Mouse (Mus musculus) hindbrain, embryonic 11.5 days (tissue): ENCODE data around the gene Camk2g. TPM values are rescaled to one million over a fixed set of nuclear protein-coding genes. Genes with fewer than 3 reads are reported as not detected.
"Not testable (repeated sequence)": the region's sequence is repeated elsewhere in the genome, so short reads cannot be mapped to it uniquely, and the experiment has no call there.

Source experiments
- ATAC-seq: fragments of 200-750 bp; cut with Nextera tagmentation; 2 replicates; pipeline ENCODE4 v1.8.0; 2017; ENCODE audit warnings: mild to moderate bottlenecking, moderate TSS enrichment, moderate library complexity; ENCODE audit not compliant: low FRiP score
- DNase-seq: peaks from one replicate; pipeline ENCODE4 v3.0.0-alpha.2; 2015; ENCODE audit warnings: low spot score
- H3K27ac ChIP-seq: fragments of 300-500 bp; sonication (generic); 2 replicates; pipeline ENCODE4 v1.5.1; 2014; ENCODE audit warnings: mild to moderate bottlenecking, low read depth, low read length
- H3K27me3 ChIP-seq: fragments of 300-500 bp; sonication (generic); 2 replicates; pipeline ENCODE4 v1.6.1; 2014; ENCODE audit warnings: mild to moderate bottlenecking, low read length, moderate library complexity, mixed read lengths; ENCODE audit not compliant: control insufficient read depth, insufficient read depth
- H3K36me3 ChIP-seq: fragments of 300-500 bp; sonication (generic); 2 replicates; pipeline ENCODE4 v1.6.1; 2014; ENCODE audit warnings: mild to moderate bottlenecking, low read length, moderate library complexity, mixed read lengths; ENCODE audit not compliant: control insufficient read depth, insufficient read depth
- H3K4me1 ChIP-seq: fragments of 300-500 bp; sonication (generic); replicated peaks from 2 replicates; pipeline ENCODE4 v1.6.1; 2014; ENCODE audit warnings: low read length, mixed read lengths; ENCODE audit not compliant: control insufficient read depth, insufficient read depth
- H3K4me2 ChIP-seq: fragments of 300-500 bp; sonication (generic); replicated peaks from 2 replicates; pipeline ENCODE4 v1.6.1; 2014; ENCODE audit warnings: mild to moderate bottlenecking, low read depth, low read length
- H3K4me3 ChIP-seq: fragments of 300-500 bp; sonication (generic); 2 replicates; pipeline ENCODE4 v1.5.1; 2014; ENCODE audit warnings: low read depth, low read length
- H3K9ac ChIP-seq: fragments of 300-500 bp; sonication (generic); 2 replicates; pipeline ENCODE4 v1.6.1; 2014; ENCODE audit warnings: low read depth, low read length
- H3K9me3 ChIP-seq: fragments of 300-500 bp; sonication (generic); 2 replicates; pipeline ENCODE4 v1.6.1; 2016; ENCODE audit warnings: low read length; ENCODE audit not compliant: control insufficient read depth
- WGBS: fragments of 180-500 bp; shearing (Covaris S2); extraction: QIAGEN DNeasy Blood & Tissue Kit; methylation state at CpG from one replicate; pipeline ENCODE4 v1.1.7; 2014; 5-methylcytosine and 5-hydroxymethylcytosine counted together
- polyA plus RNA-seq: library from polyadenylated mRNA; unstranded; fragments of >200 nt; fragmentation: Nextera tagmentation; extraction: Ambion mirVana; gene quantifications from 2 replicates; pipeline ENCODE4 v1.2.1, GENCODE M21; 2014

Gene Camk2g
- polyA plus RNA-seq, 1 experiment from 2014 or later: 44.2 TPM

DNA sequence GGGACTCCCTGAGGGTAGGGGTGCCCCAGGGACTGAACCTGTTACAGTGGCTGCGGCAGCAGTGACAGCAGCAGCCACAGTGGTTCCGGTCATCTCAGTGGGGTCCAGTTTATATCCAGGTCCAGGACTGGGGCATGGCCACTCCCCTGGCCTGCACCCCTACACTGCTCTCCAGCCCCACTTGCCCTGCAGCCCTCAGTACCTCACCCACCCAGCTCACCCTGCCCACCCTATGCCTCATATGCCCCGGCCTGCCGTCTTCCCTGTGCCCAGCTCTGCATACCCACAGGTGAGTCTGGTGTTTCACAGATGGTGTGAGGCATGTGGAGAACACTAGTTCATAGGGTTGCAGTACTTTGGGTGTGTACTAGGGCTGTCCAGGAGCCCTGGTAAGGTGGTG lies 72.5 kb downstream of the Camk2g start:
- ATAC-seq: no peak
- no peak for DNase-seq
- 85% methylated on average over 4 of the region's 4 CpGs for WGBS
- Histone ChIP-seq H3K9ac (no peak overlapping the region), H3K27me3 (no peaks in the 10 kb centered on the region), H3K4me3 (no peak overlapping the region), H3K9me3 (no peaks in the 10 kb centered on the region), H3K4me2 (no peak overlapping the region), H3K36me3 (peaks cover 19% of the 10 kb centered on the region), H3K4me1 (no peaks in the 10 kb centered on the region), H3K27ac (no peak overlapping the region)

GRCm38 (mm10) chr14:20719767-20720166 lies 74.1 kb downstream of the Camk2g start:
- H3K9me3 ChIP-seq: no peaks in the 10 kb centered on the region
- DNase-seq (no peak), ATAC-seq (no peak)
- no peak overlapping the region for H3K4me2 ChIP-seq
- H3K4me3 ChIP-seq: no peak overlapping the region
- H3K4me1 ChIP-seq: no peaks in the 10 kb centered on the region
- H3K27ac ChIP-seq: no peak overlapping the region
- H3K9ac ChIP-seq: no peak overlapping the region
- WGBS: 94% methylated on average over 12 of the region's 12 CpGs
- H3K36me3 ChIP-seq: peaks cover 18% of the 10 kb centered on the region
- no peaks in the 10 kb centered on the region for H3K27me3 ChIP-seq

DNA sequence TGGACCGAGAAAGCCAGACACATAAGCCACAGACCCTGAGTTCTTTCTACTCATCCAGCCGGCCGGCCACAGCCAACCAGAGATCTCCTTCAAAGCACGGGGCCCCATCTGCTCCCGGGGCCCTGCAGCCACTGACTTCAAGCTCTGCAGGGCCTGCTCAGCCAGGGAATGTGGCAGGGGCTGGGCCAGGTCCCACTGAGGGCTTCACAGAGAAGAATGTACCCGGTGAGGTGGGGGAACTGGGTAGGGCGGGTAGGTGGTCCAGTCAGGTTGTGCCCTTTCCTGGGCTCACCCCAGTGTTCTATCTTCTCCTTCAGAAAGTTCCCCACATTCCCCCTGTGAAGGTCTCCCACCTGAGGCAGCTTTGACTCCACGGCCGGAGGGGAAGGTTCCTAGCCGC lies 75.4 kb downstream of the Camk2g start:
- no peaks in the 10 kb centered on the region for H3K4me1 ChIP-seq
- H3K27ac ChIP-seq: no peak overlapping the region
- H3K4me2 ChIP-seq: no peak overlapping the region
- no peaks in the 10 kb centered on the region for H3K27me3 ChIP-seq
- H3K36me3 ChIP-seq: peaks cover 25% of the 10 kb centered on the region
- ATAC-seq (no peak), DNase-seq (no peak)
- 92% methylated on average over 10 of the region's 10 CpGs for WGBS
- no peaks in the 10 kb centered on the region for H3K9me3 ChIP-seq
- no peak overlapping the region for H3K9ac ChIP-seq
- H3K4me3 ChIP-seq: no peak overlapping the region

GRCm38 (mm10) chr14:20713832-20714231 lies 80.1 kb downstream of the Camk2g start:
- 82% methylated on average over 11 of the region's 11 CpGs for WGBS
- peaks cover 30% of the 10 kb centered on the region for H3K36me3 ChIP-seq

DNA sequence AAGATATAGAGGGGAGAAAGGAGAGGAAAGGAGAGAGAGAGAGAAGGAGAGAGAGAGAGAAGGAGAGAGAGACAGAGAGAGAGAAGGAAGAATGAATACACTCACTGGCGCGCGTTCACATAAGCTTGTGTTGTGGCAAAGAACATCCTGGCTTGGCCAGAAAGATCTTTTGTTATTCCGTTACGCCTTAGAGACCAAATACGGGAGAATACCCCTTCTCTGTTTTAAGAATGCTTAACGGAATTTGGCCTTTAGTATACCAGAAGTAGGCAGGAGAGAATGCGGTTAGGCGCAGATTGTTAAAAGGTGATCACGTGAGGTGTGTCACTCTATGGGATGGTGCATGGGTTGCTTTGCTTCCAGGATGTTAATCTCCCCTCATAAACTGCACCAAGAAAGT lies 85.6 kb downstream of the Camk2g start:
- H3K36me3 ChIP-seq: peaks cover 6% of the 10 kb centered on the region; the same call in 1 of the 2 replicates
- 14% methylated on average over 10 of the region's 10 CpGs for WGBS
- peak overlapping the region; percentile 96 for H3K9ac ChIP-seq
- H3K9me3 ChIP-seq: no peaks in the 10 kb centered on the region
- peak overlapping the region; percentile 99 for H3K4me3 ChIP-seq
- peaks cover 4% of the 10 kb centered on the region for H3K4me1 ChIP-seq
- peak overlapping the region; percentile 79 for H3K4me2 ChIP-seq
- no peak overlapping the region; the same call in 1 of the 2 replicates for H3K27ac ChIP-seq
- DNase-seq: no peak
- ATAC-seq: no peak
- no peaks in the 10 kb centered on the region for H3K27me3 ChIP-seq

More at GRCm38 (mm10) chr14:20713832-20714231, 80.1 kb downstream of the Camk2g start:
- no peaks in the 10 kb centered on the region for H3K27me3 ChIP-seq
- peaks cover 1% of the 10 kb centered on the region for H3K4me1 ChIP-seq
- H3K27ac ChIP-seq: no peak overlapping the region
- H3K9ac ChIP-seq: no peak overlapping the region
- H3K9me3 ChIP-seq: no peaks in the 10 kb centered on the region
- DNase-seq (no peak), ATAC-seq (no peak)
- H3K4me3 ChIP-seq: no peak overlapping the region
- H3K4me2 ChIP-seq: no peak overlapping the region

DNA sequence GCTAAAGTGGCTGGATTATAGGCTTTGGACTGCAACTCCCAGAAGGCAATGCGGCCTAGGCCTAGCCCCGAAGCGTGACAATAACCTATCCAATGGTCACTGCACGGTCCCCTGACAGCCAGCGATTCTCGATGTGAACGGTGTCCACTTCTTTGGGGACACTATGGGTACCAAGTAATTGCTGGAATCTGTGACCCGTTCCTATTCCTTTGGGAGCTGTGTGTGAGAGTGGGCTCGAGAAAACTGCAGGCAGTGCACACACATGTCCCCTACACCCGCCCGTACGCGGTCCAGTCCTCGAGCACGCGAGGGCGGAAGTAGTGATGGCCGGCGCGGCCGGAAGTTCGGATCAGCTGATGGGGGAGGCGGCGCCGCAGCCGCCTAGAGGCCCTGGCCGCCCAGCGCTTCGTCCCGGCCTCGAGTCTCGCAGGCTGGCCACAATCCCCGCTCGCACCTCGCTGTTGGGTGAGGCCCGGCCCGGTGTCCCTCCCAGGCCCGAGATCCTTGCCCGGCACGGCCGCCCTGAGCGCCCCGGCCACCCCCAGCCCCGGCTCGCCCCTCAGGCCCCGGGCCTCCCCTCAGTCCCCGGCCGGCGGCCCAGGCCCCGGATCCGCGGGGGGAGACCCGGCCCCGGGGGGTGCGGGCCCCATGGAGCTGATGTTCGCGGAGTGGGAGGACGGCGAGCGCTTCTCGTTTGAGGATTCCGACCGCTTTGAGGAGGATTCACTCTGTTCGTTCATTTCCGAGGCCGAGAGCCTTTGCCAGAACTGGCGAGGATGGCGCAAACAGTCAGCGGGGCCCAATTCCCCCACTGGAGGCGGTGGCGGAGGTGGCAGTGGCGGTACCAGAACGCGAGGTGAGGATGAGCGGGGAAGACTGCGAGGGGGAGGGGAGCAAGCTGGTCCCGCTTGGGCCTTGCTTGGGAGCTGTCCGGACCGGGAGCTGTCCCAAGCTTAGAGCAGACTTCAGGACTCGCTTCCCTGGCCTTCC lies 86.4 kb downstream of the Camk2g start, which contains the start of gene Zswim8:
Zswim8 (plus strand) TSS at position 352 of the 990 bp plus-strand sequence.
- H3K9ac ChIP-seq: peak within 1 kb of the TSS; percentile 96
- peak; percentile 93 for DNase-seq
- H3K4me2 ChIP-seq: peak within 1 kb of the TSS; percentile 79
- peak within 1 kb of the TSS; percentile 99 for H3K4me3 ChIP-seq
- H3K36me3 ChIP-seq: 0 out of 2 replicates have a peak, but pooled peaks cover 2% of the 10 kb centered on the region
- ATAC-seq: peak; percentile 95
- no peaks in the 10 kb centered on the region for H3K27me3 ChIP-seq
- peaks cover 4% of the 10 kb centered on the region for H3K4me1 ChIP-seq
- H3K9me3 ChIP-seq: no peaks in the 10 kb centered on the region
- WGBS: under 1% methylated on average over 76 of the region's 80 CpGs
- H3K27ac ChIP-seq: peak within 1 kb of the TSS; percentile 82

- WGBS: 11% methylated on average over 8 of the region's 8 CpGs
- H3K4me1 ChIP-seq, DNase-seq, H3K9me3 ChIP-seq, H3K36me3 ChIP-seq, ATAC-seq, H3K27me3 ChIP-seq: not testable (repeated sequence)
- Histone ChIP-seq H3K4me2 (peak overlapping the region; percentile 56), H3K27ac (peak overlapping the region; percentile 77), H3K4me3 (peak overlapping the region; percentile 71), H3K9ac (peak overlapping the region; percentile 88)
Measured at GRCm38 (mm10) chr14:20703461-20703860, 90.4 kb downstream of the Camk2g start.

GRCm38 (mm10) chr14:20702741-20703381 lies 91.0 kb downstream of the Camk2g start, which contains the start of gene Chchd1:
TSS of gene Chchd1 (plus strand) at chr14:20703006.
- H3K27me3 ChIP-seq: no peaks in the 10 kb centered on the region
- H3K4me2 ChIP-seq: peak within 1 kb of the TSS; percentile 56
- H3K4me3 ChIP-seq: peak within 1 kb of the TSS; percentile 71
- DNase-seq (peak; percentile 93), ATAC-seq (peak; percentile 80)
- H3K4me1 ChIP-seq: 0 out of 2 replicates have a peak, but pooled peaks cover 4% of the 10 kb centered on the region
- H3K9ac ChIP-seq: peak within 1 kb of the TSS; percentile 88
- H3K36me3 ChIP-seq: no peaks in the 10 kb centered on the region
- H3K9me3 ChIP-seq: no peaks in the 10 kb centered on the region
- 0% methylated on average over 61 of the region's 61 CpGs for WGBS
- H3K27ac ChIP-seq: peak within 1 kb of the TSS; percentile 77
